Mouse (Mus musculus) bone marrow macrophage, adult 2 months (primary cell): ENCODE data around the gene Zfp618. TPM values are rescaled to one million over a fixed set of nuclear protein-coding genes. Genes with fewer than 3 reads are reported as not detected.

Experiments used
- H3K27ac ChIP-seq: 2 replicates; pipeline ENCODE4 v1.5.1; 2012; ENCODE audit warnings: low read depth, low read length; ENCODE audit not compliant: insufficient read depth
- H3K4me1 ChIP-seq: 2 replicates; pipeline ENCODE4 v1.6.1; 2012; ENCODE audit warnings: low read length; ENCODE audit not compliant: control insufficient read depth, insufficient read depth
- H3K4me3 ChIP-seq: 2 replicates; pipeline ENCODE4 v1.5.1; 2012; ENCODE audit warnings: mild to moderate bottlenecking, low read length, moderate library complexity; ENCODE audit not compliant: insufficient read depth
- CTCF ChIP-seq: IDR thresholded peaks from 2 replicates; pipeline ENCODE4 v1.5.1; 2012; ENCODE audit warnings: low read depth, mild to moderate bottlenecking, low read length, moderate library complexity
- POLR2A ChIP-seq: IDR thresholded peaks from 2 replicates; pipeline ENCODE4 v1.6.1; 2012; ENCODE audit warnings: mild to moderate bottlenecking, low read depth, low read length, borderline replicate concordance
- polyA plus RNA-seq: library from polyadenylated mRNA; stranded (reverse); fragments of >200 nt; gene quantifications from 2 replicates; pipeline ENCODE4 v1.2.4, GENCODE M21; 2012; ENCODE audit not compliant: missing spikeins, insufficient read depth, insufficient read length

The Zfp618 gene
- polyA plus RNA-seq, 1 experiment: 0.11 TPM

DNA sequence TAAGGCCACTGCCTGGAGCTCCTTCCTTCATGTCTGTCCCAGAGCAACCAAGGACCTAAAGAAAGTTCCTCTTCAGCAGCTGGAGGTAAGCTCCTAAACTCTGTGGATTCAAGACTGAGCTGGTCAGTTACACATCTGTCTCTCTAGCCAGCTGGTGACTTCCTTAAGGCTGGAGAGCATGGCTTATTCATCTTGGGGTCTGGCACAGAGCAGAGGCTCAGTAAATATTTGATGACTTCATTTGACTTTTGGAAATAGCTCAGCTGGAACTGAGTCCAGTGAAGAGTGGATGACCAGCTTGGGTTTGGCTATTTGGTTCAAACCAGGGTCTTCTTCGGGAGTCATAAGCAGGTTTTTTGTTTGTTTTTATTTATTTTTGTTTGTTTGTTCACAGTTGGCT lies 6.6 kb downstream of the Zfp618 start:
- H3K4me3 ChIP-seq: no peak overlapping the region
- TF ChIP-seq POLR2A: no peak
- TF ChIP-seq CTCF: no peak
- no peak overlapping the region for H3K27ac ChIP-seq
- H3K4me1 ChIP-seq: no peaks in the 10 kb centered on the region

DNA sequence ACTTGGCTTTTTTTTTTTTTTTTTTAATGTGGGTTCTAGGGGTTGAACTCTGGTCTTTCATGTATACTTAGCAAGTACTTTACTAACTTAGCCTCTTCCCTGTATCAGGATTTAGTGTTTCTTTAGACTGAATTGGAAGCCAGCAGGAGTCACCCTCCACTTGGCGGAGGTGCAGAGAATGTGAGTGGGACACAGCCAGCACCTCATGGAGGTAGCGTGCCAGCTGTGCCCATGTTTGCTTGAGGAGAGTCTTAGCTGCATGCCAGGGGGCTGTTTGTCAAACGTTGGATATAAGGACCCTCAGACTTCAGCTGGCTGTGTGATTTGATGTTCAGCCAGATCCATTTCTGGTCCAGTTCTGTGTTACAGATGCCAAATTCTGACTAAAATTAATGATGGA lies 7.7 kb downstream of the Zfp618 start:
- Histone ChIP-seq H3K27ac (no peak overlapping the region), H3K4me1 (no peaks in the 10 kb centered on the region), H3K4me3 (no peak overlapping the region)
- TF ChIP-seq CTCF (no peak), POLR2A (no peak)

DNA sequence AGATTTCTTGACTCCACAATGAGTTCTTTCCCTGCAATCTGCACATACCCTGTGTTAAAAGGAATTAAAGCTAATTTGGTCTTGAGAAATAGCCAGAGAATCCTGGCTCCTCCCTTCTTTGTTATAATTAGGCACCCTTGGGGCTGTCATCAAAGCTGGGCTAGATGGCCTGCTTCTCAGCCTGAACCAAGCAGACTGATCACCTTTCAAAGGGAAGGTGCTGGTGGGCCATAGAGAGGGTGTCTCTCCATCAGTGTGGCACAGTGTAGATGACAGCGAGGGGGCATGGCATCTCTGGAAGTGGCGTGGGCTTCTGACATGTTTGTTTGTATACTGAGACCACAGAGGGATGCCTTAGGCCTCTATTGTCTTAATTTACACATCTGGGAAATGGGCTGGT lies 9.5 kb downstream of the Zfp618 start:
- TF ChIP-seq CTCF (no peak), POLR2A (no peak)
- no peaks in the 10 kb centered on the region for H3K4me1 ChIP-seq

DNA sequence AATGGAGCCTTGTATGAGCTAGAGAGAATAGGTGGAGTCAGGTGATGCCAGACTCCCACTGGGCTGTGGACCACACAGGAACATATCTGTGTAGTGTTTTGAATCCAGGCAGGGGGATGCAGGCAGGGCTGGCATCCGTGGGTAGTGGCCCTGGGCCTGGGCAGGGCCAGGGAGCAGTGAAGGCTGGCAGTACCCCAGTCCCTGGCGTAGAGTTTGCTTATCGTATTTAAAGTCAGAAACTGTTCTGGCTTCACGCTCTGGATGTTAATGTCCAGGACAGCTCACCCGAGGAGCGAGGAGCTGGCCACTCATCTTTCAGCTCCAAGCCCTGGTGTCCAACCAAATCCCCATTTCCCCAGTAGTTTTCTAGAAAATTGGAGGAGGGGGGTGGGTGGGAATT lies 10.2 kb downstream of the Zfp618 start:
- Histone ChIP-seq H3K4me3 (no peak overlapping the region), H3K27ac (no peak overlapping the region), H3K4me1 (no peaks in the 10 kb centered on the region)
- TF ChIP-seq POLR2A (no peak), CTCF (no peak)

More for the DNA sequence above, 9.5 kb downstream of the Zfp618 start:
- Histone ChIP-seq H3K4me3 (no peak overlapping the region), H3K27ac (no peak overlapping the region)

DNA sequence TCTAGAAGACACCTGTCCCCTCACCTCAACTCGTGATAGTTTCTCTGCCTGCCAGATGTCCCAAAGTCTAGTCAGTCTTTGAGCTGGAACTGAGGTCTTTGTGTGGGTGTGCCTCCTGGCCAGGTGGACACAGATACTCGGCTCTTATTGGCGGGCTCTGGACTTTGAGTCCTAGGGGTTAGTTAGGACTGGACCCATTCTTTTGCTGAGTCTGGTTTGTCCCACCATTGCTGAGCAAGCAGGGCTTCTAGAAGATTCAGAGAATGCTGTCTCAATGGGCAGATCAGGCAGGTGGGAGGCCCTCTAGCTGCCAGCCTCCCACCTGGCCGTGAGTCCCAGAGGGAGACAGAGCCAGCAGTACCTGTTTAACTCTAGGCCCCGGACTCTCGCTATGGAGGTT lies 12.1 kb downstream of the Zfp618 start:
- Histone ChIP-seq H3K4me1 (no peaks in the 10 kb centered on the region), H3K4me3 (no peak overlapping the region), H3K27ac (no peak overlapping the region)
- TF ChIP-seq POLR2A (no peak), CTCF (no peak)

DNA sequence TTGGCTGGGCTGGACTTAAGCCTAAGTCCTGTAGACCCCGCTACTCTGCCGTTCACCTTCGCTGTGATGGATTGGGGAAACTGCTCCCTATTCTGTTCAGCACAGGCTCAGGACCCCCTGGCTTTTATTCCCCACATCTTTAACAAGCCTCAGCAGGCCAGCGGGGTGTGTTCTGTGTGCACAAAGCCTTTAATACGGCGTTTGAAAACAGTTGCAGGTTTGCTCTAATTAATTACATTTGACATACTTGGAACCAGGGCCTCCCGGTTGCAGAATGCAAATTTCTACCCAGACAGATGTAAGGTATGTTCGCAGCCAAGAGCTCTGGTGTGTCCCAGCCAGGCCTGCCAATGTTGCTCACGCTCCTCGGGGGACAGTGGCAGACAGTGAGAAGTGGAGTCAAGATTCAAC lies 13.1 kb downstream of the Zfp618 start:
- Histone ChIP-seq H3K27ac (no peak overlapping the region), H3K4me3 (no peak overlapping the region), H3K4me1 (no peaks in the 10 kb centered on the region)
- no peak for TF ChIP-seq POLR2A
- TF ChIP-seq CTCF: no peak

DNA sequence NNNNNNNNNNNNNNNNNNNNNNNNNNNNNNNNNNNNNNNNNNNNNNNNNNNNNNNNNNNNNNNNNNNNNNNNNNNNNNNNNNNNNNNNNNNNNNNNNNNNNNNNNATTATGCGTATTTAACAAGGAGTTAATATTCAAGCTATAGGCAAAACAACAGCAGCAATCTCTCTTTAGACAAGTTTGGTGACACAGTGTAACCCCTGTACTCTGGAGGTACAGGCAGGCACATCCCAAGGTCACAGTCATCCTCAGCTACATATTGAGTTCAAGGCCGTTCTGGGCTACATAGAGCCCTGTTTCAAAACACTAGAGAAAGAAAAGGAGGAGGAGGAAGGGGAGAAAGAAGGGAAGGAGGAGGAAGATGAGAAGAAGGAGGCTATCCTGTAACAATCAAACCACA lies 16.2 kb downstream of the Zfp618 start:
- Histone ChIP-seq H3K4me1 (no peaks in the 10 kb centered on the region), H3K27ac (no peak overlapping the region), H3K4me3 (no peak overlapping the region)
- TF ChIP-seq CTCF: no peak
- no peak for TF ChIP-seq POLR2A

DNA sequence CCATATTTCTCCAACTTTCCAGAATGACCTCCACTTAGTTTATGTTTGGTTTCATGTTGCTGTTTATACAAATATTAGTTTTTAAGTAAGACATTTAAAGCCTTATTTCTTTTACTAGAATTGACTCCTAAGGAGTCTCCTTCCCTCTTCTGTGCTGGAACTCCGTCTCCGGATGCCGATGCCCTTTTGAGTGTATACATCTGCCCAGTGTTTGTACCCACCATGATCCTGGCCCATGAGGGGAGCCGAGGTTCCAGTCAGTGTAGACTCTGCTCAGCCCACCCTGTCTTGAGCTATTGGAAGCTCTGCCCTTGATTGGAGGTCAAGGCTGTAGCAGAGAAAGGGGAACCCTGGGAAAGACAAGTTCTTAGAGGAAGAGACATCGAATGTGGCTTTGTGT lies 18.2 kb downstream of the Zfp618 start:
- TF ChIP-seq CTCF (no peak), POLR2A (no peak)
- Histone ChIP-seq H3K4me3 (no peak overlapping the region), H3K27ac (no peak overlapping the region), H3K4me1 (no peaks in the 10 kb centered on the region)

DNA sequence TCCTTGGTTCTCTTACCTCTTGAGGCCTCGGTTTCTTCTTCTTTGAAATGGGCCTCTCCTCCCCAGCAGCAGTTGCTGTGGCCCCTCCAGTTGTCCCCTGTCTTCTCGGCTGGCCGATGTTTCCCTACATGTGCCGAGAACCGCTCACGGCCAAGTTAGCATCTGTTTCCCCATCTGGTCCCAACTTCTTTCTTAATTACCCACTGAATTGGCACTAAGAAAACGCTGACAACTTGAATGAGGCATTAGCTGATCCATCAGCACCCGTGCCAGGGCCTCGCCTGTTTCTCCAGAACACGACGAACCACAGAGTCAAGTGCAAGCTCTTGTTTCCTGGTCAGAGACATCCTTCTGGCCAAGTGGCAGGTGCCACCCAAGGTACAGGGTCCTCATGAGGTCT lies 26.0 kb downstream of the Zfp618 start:
- H3K4me3 ChIP-seq: no peak overlapping the region
- TF ChIP-seq POLR2A: no peak
- no peak for TF ChIP-seq CTCF
- H3K4me1 ChIP-seq: no peaks in the 10 kb centered on the region
- H3K27ac ChIP-seq: no peak overlapping the region

DNA sequence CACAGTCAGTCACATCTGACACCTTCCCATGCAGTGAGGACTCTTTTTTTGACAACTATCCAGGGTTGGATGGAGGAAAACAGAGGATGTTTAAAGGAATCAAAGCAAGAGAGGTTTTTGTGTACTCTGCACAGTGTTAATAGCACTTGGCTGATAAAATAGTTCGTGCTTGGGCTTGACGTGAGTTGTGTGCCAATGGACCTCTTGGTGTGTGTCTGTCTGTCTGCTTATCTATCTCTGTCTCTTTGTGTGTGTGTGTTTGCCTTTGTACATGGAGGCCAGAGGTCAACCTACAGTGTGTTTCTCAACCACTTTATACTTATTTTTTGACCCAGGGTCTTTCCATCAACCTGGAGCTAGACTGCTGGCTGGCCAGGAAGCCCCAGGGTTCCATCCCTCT lies 27.8 kb downstream of the Zfp618 start:
- no peak for TF ChIP-seq POLR2A
- no peak for TF ChIP-seq CTCF
- Histone ChIP-seq H3K4me3 (no peak overlapping the region), H3K27ac (no peak overlapping the region), H3K4me1 (no peaks in the 10 kb centered on the region)

DNA sequence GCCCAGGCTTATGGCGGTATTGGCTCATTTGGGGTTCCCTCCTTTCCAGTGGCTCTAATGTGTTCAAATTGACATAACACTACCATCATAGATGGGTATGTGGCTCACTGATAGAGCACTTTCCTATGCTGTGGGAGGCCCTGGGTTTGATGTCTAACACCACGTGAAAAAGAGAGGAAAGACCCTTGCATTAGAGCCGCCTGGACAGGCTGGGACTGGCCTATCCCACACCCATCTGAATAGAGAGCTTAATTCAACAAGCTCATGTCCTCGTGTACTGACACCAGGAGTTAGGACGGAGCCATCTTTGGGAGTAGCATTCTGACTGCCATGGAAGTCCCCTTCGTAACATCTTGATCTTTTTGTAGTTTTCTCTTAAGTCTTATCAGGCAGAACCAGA lies 32.2 kb downstream of the Zfp618 start:
- no peak for TF ChIP-seq CTCF
- TF ChIP-seq POLR2A: no peak
- Histone ChIP-seq H3K4me3 (no peak overlapping the region), H3K27ac (no peak overlapping the region)

More for the DNA sequence above, 32.2 kb downstream of the Zfp618 start:
- no peaks in the 10 kb centered on the region for H3K4me1 ChIP-seq
